Mouse (Mus musculus): ENCODE measurements at regions not wholly inside any gene's neighbourhood (a gene's known extent, or its start where the extent isn't known, plus 50 kb on each side); places are given as distances from the start of the nearest gene placed in this dataset.

DNA sequence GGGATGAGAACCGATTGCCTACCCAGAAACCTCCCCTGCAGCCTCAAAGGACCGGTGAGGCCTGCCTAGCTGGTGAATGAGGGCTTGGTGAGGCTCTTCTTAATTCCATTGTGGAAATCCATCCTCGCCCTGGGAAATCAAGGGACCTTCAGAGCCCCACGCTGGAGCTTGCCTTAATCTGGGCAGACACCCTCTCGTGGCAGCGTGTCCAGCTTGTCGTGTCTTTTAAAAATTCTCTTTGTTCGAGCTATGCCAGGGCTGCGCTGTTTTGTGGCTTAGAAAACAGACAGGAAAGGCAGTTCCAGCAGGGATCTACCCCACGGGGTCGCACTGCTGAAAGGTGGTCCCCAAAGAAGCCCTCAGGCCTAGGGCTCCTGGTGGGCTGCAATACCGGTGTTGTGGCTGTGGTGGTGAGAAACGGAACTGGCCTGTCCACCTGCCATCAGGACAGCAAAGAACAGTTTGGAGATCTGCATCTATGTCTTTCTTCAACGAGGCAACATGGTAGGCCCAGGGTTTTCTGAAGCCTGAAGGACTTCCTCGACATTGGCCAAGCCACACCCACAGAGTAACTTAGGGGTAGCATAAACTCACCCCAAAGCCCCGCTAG, 63.5 kb upstream of the Zfp423 start:
- TF ChIP-seq POLR2A (IDR thresholded peaks at IDR 0.05; ENCODE audit: control insufficient read depth in 1 of 2, insufficient read depth in 1 of 2, low read depth in 1 of 2, low read length in 2 of 2, poor library complexity in 1 of 2): no peak
- no peak for TF ChIP-seq TBP (IDR thresholded peaks at IDR 0.05; ENCODE audit: low read depth, low read length)
- no peak for TF ChIP-seq CTCF (IDR thresholded peaks at IDR 0.05 in 2 of 3, conservative IDR thresholded peaks at IDR 0.05 in 1 of 3; ENCODE audit: control insufficient read depth in 1 of 3, insufficient read depth in 1 of 3, low read depth in 2 of 3, low read length in 3 of 3, poor library complexity in 1 of 3, severe bottlenecking in 1 of 3)
- no peak for TF ChIP-seq KAT2A (conservative IDR thresholded peaks at IDR 0.05; ENCODE audit: low read depth, low read length)

Data from MEL (cell line).